Mouse (Mus musculus): ENCODE measurements around the gene Srp68. TPM values are rescaled to one million over a fixed set of nuclear protein-coding genes. Genes with fewer than 3 reads are reported as not detected.
A peak's percentile ranks its signal among the peaks of the same experiment; 100 is the strongest.

Gene Srp68
- polyA plus RNA-seq, 1 experiment from 2014 or later = 106 TPM

GRCm38 (mm10) chr11:116210696-116211095, 63.3 kb downstream of the Srp68 start:
- Histone ChIP-seq H3K27me3 (ENCODE audit: low read depth, poor library complexity, severe bottlenecking) (no peaks in the 10 kb centered on the region), H3K4me3 (no peak overlapping the region), H3K9me3 (replicated peaks) (no peaks in the 10 kb centered on the region), H3K4me1 (no peaks in the 10 kb centered on the region), H3K27ac (replicated peaks) (no peak overlapping the region), H3K36me3 (peaks cover 30% of the 10 kb centered on the region)
- 82% methylated on average over 5 of the region's 5 CpGs for WGBS
- DNase-seq (ENCODE audit: low spot score) = no peak

- Histone ChIP-seq H3K27ac (replicated peaks) (no peak overlapping the region), H3K4me3 (no peak overlapping the region), H3K27me3 (ENCODE audit: low read depth, poor library complexity, severe bottlenecking) (no peaks in the 10 kb centered on the region), H3K9me3 (replicated peaks) (no peaks in the 10 kb centered on the region), H3K4me1 (no peaks in the 10 kb centered on the region), H3K36me3 (peaks cover 34% of the 10 kb centered on the region)
- DNase-seq (ENCODE audit: low spot score) = no peak
- 87% methylated on average over 8 of the region's 8 CpGs for WGBS
These were observed 64.8 kb downstream of the Srp68 start for GRCm38 (mm10) chr11:116209257-116209656.

- 86% methylated on average over 3 of the region's 3 CpGs for WGBS
- DNase-seq (ENCODE audit: low spot score) = no peak
- Histone ChIP-seq H3K4me1 (no peaks in the 10 kb centered on the region), H3K9me3 (replicated peaks) (no peaks in the 10 kb centered on the region), H3K27me3 (ENCODE audit: low read depth, poor library complexity, severe bottlenecking) (no peaks in the 10 kb centered on the region), H3K27ac (replicated peaks) (no peak overlapping the region), H3K36me3 (peaks cover 34% of the 10 kb centered on the region), H3K4me3 (no peak overlapping the region)
These were observed 65.4 kb downstream of the Srp68 start for GRCm38 (mm10) chr11:116208660-116209059.

GRCm38 (mm10) chr11:116206678-116207077, 67.3 kb downstream of the Srp68 start:
- Histone ChIP-seq H3K4me1 (no peaks in the 10 kb centered on the region), H3K4me3 (no peak overlapping the region), H3K36me3 (peaks cover 31% of the 10 kb centered on the region), H3K9me3 (replicated peaks) (no peaks in the 10 kb centered on the region), H3K27ac (replicated peaks) (no peak overlapping the region), H3K27me3 (ENCODE audit: low read depth, poor library complexity, severe bottlenecking) (no peaks in the 10 kb centered on the region)
- 84% methylated on average over 4 of the region's 4 CpGs for WGBS
- no peak for DNase-seq (ENCODE audit: low spot score)

- Histone ChIP-seq H3K27me3 (ENCODE audit: low read depth, poor library complexity, severe bottlenecking) (no peaks in the 10 kb centered on the region), H3K9me3 (replicated peaks) (no peaks in the 10 kb centered on the region), H3K36me3 (peaks cover 29% of the 10 kb centered on the region), H3K27ac (replicated peaks) (no peak overlapping the region), H3K4me1 (peaks cover 8% of the 10 kb centered on the region), H3K4me3 (no peak overlapping the region)
- WGBS = 93% methylated on average over 3 of the region's 3 CpGs
- no peak for DNase-seq (ENCODE audit: low spot score)
These were observed 70.9 kb downstream of the Srp68 start for GRCm38 (mm10) chr11:116203150-116203549.

- peaks cover 23% of the 10 kb centered on the region for H3K36me3 ChIP-seq
- no peak for DNase-seq (ENCODE audit: low spot score)
- WGBS = 93% methylated on average over 2 of the region's 2 CpGs
These were observed 72.9 kb downstream of the Srp68 start for GRCm38 (mm10) chr11:116201151-116201550.

GRCm38 (mm10) chr11:116198639-116199531, 75.1 kb downstream of the Srp68 start, which contains the start of the genes Ten1 and Acox1:
Ten1 (plus strand) TSS chr11:116198855.
Acox1 (minus strand) TSS chr11:116199045.
- Histone ChIP-seq H3K9me3 (replicated peaks) (no peaks in the 10 kb centered on the region), H3K27ac (replicated peaks) (peak within 1 kb of the TSS; percentile 99), H3K4me1 (peaks cover 17% of the 10 kb centered on the region), H3K27me3 (ENCODE audit: low read depth, poor library complexity, severe bottlenecking) (no peaks in the 10 kb centered on the region), H3K36me3 (peaks cover 10% of the 10 kb centered on the region), H3K4me3 (peak within 1 kb of the TSS; percentile 88)
- peak; percentile 98 for DNase-seq (ENCODE audit: low spot score)
- WGBS = under 1% methylated on average over 62 of the region's 62 CpGs

More at GRCm38 (mm10) chr11:116201151-116201550, 72.9 kb downstream of the Srp68 start:
- Histone ChIP-seq H3K27me3 (ENCODE audit: low read depth, poor library complexity, severe bottlenecking) (no peaks in the 10 kb centered on the region), H3K9me3 (replicated peaks) (no peaks in the 10 kb centered on the region), H3K4me1 (peaks cover 17% of the 10 kb centered on the region), H3K4me3 (no peak overlapping the region), H3K27ac (replicated peaks) (no peak overlapping the region)

GRCm38 (mm10) chr11:116198132-116198531, 75.9 kb downstream of the Srp68 start:
- Histone ChIP-seq H3K27me3 (ENCODE audit: low read depth, poor library complexity, severe bottlenecking) (no peaks in the 10 kb centered on the region), H3K36me3 (peaks cover 10% of the 10 kb centered on the region), H3K27ac (replicated peaks) (peak overlapping the region; percentile 99), H3K9me3 (replicated peaks) (no peaks in the 10 kb centered on the region), H3K4me1 (peaks cover 17% of the 10 kb centered on the region), H3K4me3 (peak overlapping the region; percentile 88)
- DNase-seq (ENCODE audit: low spot score) = no peak
- 29% methylated on average over 13 of the region's 13 CpGs for WGBS

- H3K27ac ChIP-seq (replicated peaks) = no peak overlapping the region
- WGBS = 87% methylated on average over 6 of the region's 6 CpGs
- DNase-seq (ENCODE audit: low spot score) = no peak
- H3K9me3 ChIP-seq (replicated peaks) = no peaks in the 10 kb centered on the region
- H3K36me3 ChIP-seq = peaks cover 10% of the 10 kb centered on the region
- H3K27me3 ChIP-seq (ENCODE audit: low read depth, poor library complexity, severe bottlenecking) = no peaks in the 10 kb centered on the region
- H3K4me3 ChIP-seq = peak overlapping the region; percentile 88; the same call in 1 of the 2 replicates
- peaks cover 17% of the 10 kb centered on the region for H3K4me1 ChIP-seq
These were observed 76.5 kb downstream of the Srp68 start for GRCm38 (mm10) chr11:116197584-116197906.

GRCm38 (mm10) chr11:116196866-116197583, 77.0 kb downstream of the Srp68 start:
- Histone ChIP-seq H3K9me3 (replicated peaks) (no peaks in the 10 kb centered on the region), H3K36me3 (peaks cover 10% of the 10 kb centered on the region), H3K4me3 (0 out of 2 replicates have a peak overlapping the region, but pooled peaks have one; percentile 88), H3K27me3 (ENCODE audit: low read depth, poor library complexity, severe bottlenecking) (no peaks in the 10 kb centered on the region), H3K4me1 (peaks cover 17% of the 10 kb centered on the region), H3K27ac (replicated peaks) (no peak overlapping the region)
- no peak for DNase-seq (ENCODE audit: low spot score)
- 93% methylated on average over 18 of the region's 18 CpGs for WGBS

GRCm38 (mm10) chr11:116196336-116196735, 77.7 kb downstream of the Srp68 start:
- H3K36me3 ChIP-seq = peaks cover 14% of the 10 kb centered on the region
- no peak overlapping the region for H3K4me3 ChIP-seq
- no peak overlapping the region for H3K27ac ChIP-seq (replicated peaks)
- peaks cover 17% of the 10 kb centered on the region for H3K4me1 ChIP-seq
- DNase-seq (ENCODE audit: low spot score) = no peak
- 95% methylated on average over 3 of the region's 3 CpGs for WGBS
- no peaks in the 10 kb centered on the region for H3K27me3 ChIP-seq (ENCODE audit: low read depth, poor library complexity, severe bottlenecking)
- H3K9me3 ChIP-seq (replicated peaks) = no peaks in the 10 kb centered on the region

GRCm38 (mm10) chr11:116195252-116195651, 78.8 kb downstream of the Srp68 start:
- Histone ChIP-seq H3K27me3 (ENCODE audit: low read depth, poor library complexity, severe bottlenecking) (no peaks in the 10 kb centered on the region), H3K4me1 (peaks cover 17% of the 10 kb centered on the region), H3K9me3 (replicated peaks) (no peaks in the 10 kb centered on the region), H3K36me3 (peaks cover 19% of the 10 kb centered on the region), H3K4me3 (no peak overlapping the region), H3K27ac (replicated peaks) (no peak overlapping the region)
- 84% methylated on average over 5 of the region's 5 CpGs for WGBS
- DNase-seq (ENCODE audit: low spot score) = no peak
